Comparison of ENCODE assay signal across 8 mouse cellular contexts in genomic region chr15:79400975-79401365, GRCm38 (mm10). TPM values are rescaled to one million over a fixed set of nuclear protein-coding genes. Genes with fewer than 3 reads are reported as not detected.
A peak's percentile ranks its signal among the peaks of the same experiment; 100 is the strongest.
DNase-seq lines count a peak whose midpoint lies in the region; ATAC-seq and TF ChIP-seq lines count a peak whose summit lies in the region.

No protein-coding gene starts in this region.

- H3K4me3 ChIP-seq in liver, postnatal 0 days (ENCODE audit: low read depth, low read length) = no peak overlapping the region
- H3K4me3 ChIP-seq in liver, embryonic 11.5 days (ENCODE audit: low read depth, low read length) = no peak overlapping the region
- no peak overlapping the region for H3K4me3 ChIP-seq in forebrain, postnatal 0 days (ENCODE audit: low read depth, low read length)
- H3K4me3 ChIP-seq in hindbrain, postnatal 0 days (ENCODE audit: low read length) = peak overlapping the region; percentile 7; the same call in 1 of the 2 replicates

- no peaks in the 10 kb centered on the region for H3K27me3 ChIP-seq in liver, postnatal 0 days (ENCODE audit: insufficient read depth, low read length)
- H3K27me3 ChIP-seq in liver, embryonic 11.5 days (replicated peaks; ENCODE audit: control insufficient read depth, insufficient read depth, low read length) = no peaks in the 10 kb centered on the region
- no peaks in the 10 kb centered on the region for H3K27me3 ChIP-seq in forebrain, postnatal 0 days (ENCODE audit: insufficient read depth, low read length)
- H3K27me3 ChIP-seq in hindbrain, postnatal 0 days (ENCODE audit: insufficient read depth, low read length) = no peaks in the 10 kb centered on the region

- TF ChIP-seq CTCF in liver, postnatal 0 days (IDR thresholded peaks at IDR 0.05; ENCODE audit: low read depth) = no peak
- TF ChIP-seq CTCF in forebrain, postnatal 0 days (IDR thresholded peaks at IDR 0.05; ENCODE audit: low read depth) = no peak
- no peak for TF ChIP-seq CTCF in hindbrain, postnatal 0 days (IDR thresholded peaks at IDR 0.05; ENCODE audit: low read depth)

- no peaks in the 10 kb centered on the region for H3K9me3 ChIP-seq in liver, postnatal 0 days (ENCODE audit: low read length)
- H3K9me3 ChIP-seq in liver, embryonic 11.5 days (ENCODE audit: control insufficient read depth, low read length) = no peaks in the 10 kb centered on the region
- no peaks in the 10 kb centered on the region for H3K9me3 ChIP-seq in forebrain, postnatal 0 days (ENCODE audit: low read length)
- no peaks in the 10 kb centered on the region for H3K9me3 ChIP-seq in hindbrain, postnatal 0 days (ENCODE audit: low read length)

- H3K4me1 ChIP-seq in liver, postnatal 0 days (ENCODE audit: insufficient read depth) = peaks cover 24% of the 10 kb centered on the region
- peaks cover 44% of the 10 kb centered on the region for H3K4me1 ChIP-seq in liver, embryonic 11.5 days (replicated peaks; ENCODE audit: control insufficient read depth, insufficient read depth, low read length)
- H3K4me1 ChIP-seq in forebrain, postnatal 0 days (ENCODE audit: insufficient read depth) = peaks cover 9% of the 10 kb centered on the region; the same call in 1 of the 2 replicates
- peaks cover 25% of the 10 kb centered on the region for H3K4me1 ChIP-seq in hindbrain, postnatal 0 days (ENCODE audit: insufficient read depth, low read length)

- H3K4me2 ChIP-seq in liver, postnatal 0 days (ENCODE audit: low read depth, low read length) = no peak overlapping the region
- no peak overlapping the region for H3K4me2 ChIP-seq in liver, embryonic 11.5 days
- H3K4me2 ChIP-seq in forebrain, postnatal 0 days (ENCODE audit: low read depth) = peak overlapping the region; percentile 85
- peak overlapping the region; percentile 60 for H3K4me2 ChIP-seq in hindbrain, postnatal 0 days (ENCODE audit: low read depth, low read length)

- H3K9ac ChIP-seq in liver, postnatal 0 days (replicated peaks) = no peak overlapping the region
- H3K9ac ChIP-seq in liver, embryonic 11.5 days (ENCODE audit: low read depth, low read length) = no peak overlapping the region
- H3K9ac ChIP-seq in forebrain, postnatal 0 days = peak overlapping the region; percentile 31; the same call in 1 of the 2 replicates
- H3K9ac ChIP-seq in hindbrain, postnatal 0 days (replicated peaks; ENCODE audit: low read length) = peak overlapping the region; percentile 28

- H3K36me3 ChIP-seq in liver, postnatal 0 days (replicated peaks; ENCODE audit: insufficient read depth, low read length) = no peaks in the 10 kb centered on the region
- no peaks in the 10 kb centered on the region for H3K36me3 ChIP-seq in liver, embryonic 11.5 days (ENCODE audit: control insufficient read depth, insufficient read depth, low read length)
- peaks cover 4% of the 10 kb centered on the region; the same call in 1 of the 2 replicates for H3K36me3 ChIP-seq in forebrain, postnatal 0 days (ENCODE audit: insufficient read depth)
- H3K36me3 ChIP-seq in hindbrain, postnatal 0 days (ENCODE audit: insufficient read depth, low read length) = no peaks in the 10 kb centered on the region

- no peak for DNase-seq in liver, postnatal 0 days
- no peak for DNase-seq in liver, embryonic 11.5 days (ENCODE audit: low spot score)
- DNase-seq in forebrain, postnatal 0 days = no peak
- no peak for DNase-seq in hindbrain, postnatal 0 days (ENCODE audit: low spot score)
- peak; percentile 70 for DNase-seq in skeletal muscle tissue, adult 2 months (ENCODE audit: low read depth, low spot score)
- no peak for DNase-seq in layer of hippocampus, adult 9-11 months
- DNase-seq in adipocyte (ENCODE audit: low spot score) = no peak
- DNase-seq in right cerebral cortex, postnatal 25 days = no peak

- no peak for ATAC-seq in liver, postnatal 0 days
- no peak for ATAC-seq in liver, embryonic 11.5 days (replicated peaks; ENCODE audit: low FRiP score)
- ATAC-seq in forebrain, postnatal 0 days = no peak
- ATAC-seq in hindbrain, postnatal 0 days = no peak

- H3K27ac ChIP-seq in liver, postnatal 0 days (ENCODE audit: low read depth) = 0 out of 2 replicates have a peak overlapping the region, but pooled peaks have one; percentile 3
- no peak overlapping the region for H3K27ac ChIP-seq in liver, embryonic 11.5 days (ENCODE audit: low read depth, low read length)
- no peak overlapping the region for H3K27ac ChIP-seq in forebrain, postnatal 0 days (ENCODE audit: low read depth, low read length)
- H3K27ac ChIP-seq in hindbrain, postnatal 0 days = 0 out of 2 replicates have a peak overlapping the region, but pooled peaks have one; percentile 11

- TF ChIP-seq EP300 in liver, postnatal 0 days (IDR thresholded peaks at IDR 0.05; ENCODE audit: low read depth) = no peak

- WGBS in liver, postnatal 0 days (ENCODE audit: insufficient replicate concordance) = 74% methylated on average over 7 of the region's 7 CpGs
- WGBS in liver, embryonic 11.5 days = 72% methylated on average over 7 of the region's 7 CpGs
- 51% methylated on average over 7 of the region's 7 CpGs for WGBS in forebrain, postnatal 0 days
- WGBS in hindbrain, postnatal 0 days = 27% methylated on average over 7 of the region's 7 CpGs

RNA-seq across cellular contexts. Expression of gene Tmem184b, which starts 2.4 kb away (rescaled TPM):
- 6.6 and 8.4 TPM in 2 replicates for polyA plus RNA-seq in liver, postnatal 0 days (2015; fragmentation: Nextera tagmentation; extraction: Ambion mirVana)
- 36.4 and 38.8 TPM in 2 replicates for polyA plus RNA-seq in liver, embryonic 11.5 days (2014; fragmentation: Nextera tagmentation; extraction: Ambion mirVana)
- total RNA-seq in forebrain, postnatal 0 days (2014; rRNA removed) = 32.0 and 41.9 TPM in 2 replicates
- polyA plus RNA-seq in forebrain, postnatal 0 days (2015; fragmentation: Nextera tagmentation; extraction: Ambion mirVana) = 22.9 and 30.3 TPM in 2 replicates
- total RNA-seq in hindbrain, postnatal 0 days (2014; rRNA removed) = 72.4 and 113 TPM in 2 replicates
- 26.6 and 31.6 TPM in 2 replicates for polyA plus RNA-seq in hindbrain, postnatal 0 days (2015; fragmentation: Nextera tagmentation; extraction: Ambion mirVana)

RNA-seq across cellular contexts. Expression of gene Csnk1e, which starts 54.4 kb away (rescaled TPM):
- polyA plus RNA-seq in liver, postnatal 0 days (2015; fragmentation: Nextera tagmentation; extraction: Ambion mirVana) = 7.5 and 8.9 TPM in 2 replicates
- polyA plus RNA-seq in liver, embryonic 11.5 days (2014; fragmentation: Nextera tagmentation; extraction: Ambion mirVana) = 39.2 and 42.5 TPM in 2 replicates
- 398 and 490 TPM in 2 replicates for total RNA-seq in forebrain, postnatal 0 days (2014; rRNA removed)
- 160 and 248 TPM in 2 replicates for polyA plus RNA-seq in forebrain, postnatal 0 days (2015; fragmentation: Nextera tagmentation; extraction: Ambion mirVana)
- 323 and 374 TPM in 2 replicates for total RNA-seq in hindbrain, postnatal 0 days (2014; rRNA removed)
- 158 and 178 TPM in 2 replicates for polyA plus RNA-seq in hindbrain, postnatal 0 days (2015; fragmentation: Nextera tagmentation; extraction: Ambion mirVana)

RNA-seq across cellular contexts. Expression of gene Maff, which starts 54.5 kb away (rescaled TPM):
- 0.94 and 1.1 TPM in 2 replicates for polyA plus RNA-seq in liver, postnatal 0 days (2015; fragmentation: Nextera tagmentation; extraction: Ambion mirVana)
- 3.1 and 3.5 TPM in 2 replicates for polyA plus RNA-seq in liver, embryonic 11.5 days (2014; fragmentation: Nextera tagmentation; extraction: Ambion mirVana)
- total RNA-seq in forebrain, postnatal 0 days (2014; rRNA removed) = 2.5 and 3.0 TPM in 2 replicates
- polyA plus RNA-seq in forebrain, postnatal 0 days (2015; fragmentation: Nextera tagmentation; extraction: Ambion mirVana) = 0.74 and 1.1 TPM in 2 replicates
- 4.0 and 5.4 TPM in 2 replicates for total RNA-seq in hindbrain, postnatal 0 days (2014; rRNA removed)
- 1.7 and 2.0 TPM in 2 replicates for polyA plus RNA-seq in hindbrain, postnatal 0 days (2015; fragmentation: Nextera tagmentation; extraction: Ambion mirVana)

Comparison
In these comparisons a context has a peak if more than half of its experiments do, and no peak if none do; other contexts are left out.
1. H3K27ac ChIP-seq: peak in liver, postnatal 0 days (single experiment) and hindbrain, postnatal 0 days (single experiment); none in liver, embryonic 11.5 days (single experiment) and forebrain, postnatal 0 days (single experiment).
2. H3K4me2 ChIP-seq: peak in forebrain, postnatal 0 days (single experiment) and hindbrain, postnatal 0 days (single experiment); none in liver, postnatal 0 days (single experiment) and liver, embryonic 11.5 days (single experiment).
3. H3K9ac ChIP-seq: peak in forebrain, postnatal 0 days (single experiment) and hindbrain, postnatal 0 days (single experiment); none in liver, postnatal 0 days (single experiment) and liver, embryonic 11.5 days (single experiment).